Mouse (Mus musculus) embryonic facial prominence, embryonic 10.5 days (tissue): ENCODE data around the gene 1700129C05Rik. TPM values are rescaled to one million over a fixed set of nuclear protein-coding genes. Genes with fewer than 3 reads are reported as not detected.

ENCODE experiments used
- polyA plus RNA-seq: library from polyadenylated mRNA; unstranded; fragments of >200 nt; fragmentation: Nextera tagmentation; extraction: Ambion mirVana; gene quantifications from 2 replicates; pipeline ENCODE4 v1.2.1, GENCODE M21; 2016

The 1700129C05Rik gene
- polyA plus RNA-seq, 1 experiment from 2014 or later = not detected

Other genes with a start within 250 kb of the 1700129C05Rik start
- not detected in 2 replicates for gene Gm5142, start 35.9 kb upstream of the 1700129C05Rik start, polyA plus RNA-seq
- gene Rcbtb1, start 58.3 kb upstream of the 1700129C05Rik start, polyA plus RNA-seq = 121 and 123 TPM in 2 replicates
- gene Gm6904, start 117.3 kb upstream of the 1700129C05Rik start, polyA plus RNA-seq = not detected in 2 replicates
- gene Phf11a, start 154.6 kb upstream of the 1700129C05Rik start, polyA plus RNA-seq = not detected in 2 replicates
- 0.21 TPM in 1 of 2 replicates, not detected in the other for gene Phf11b, start 198.5 kb upstream of the 1700129C05Rik start, polyA plus RNA-seq
- 0.16 and 0.23 TPM in 2 replicates for gene Phf11d, start 222.6 kb upstream of the 1700129C05Rik start, polyA plus RNA-seq